Mouse (Mus musculus): Measurements from ENCODE around the gene Noa1. TPM values are rescaled to one million over a fixed set of nuclear protein-coding genes. Genes with fewer than 3 reads are reported as not detected.

Gene Noa1
- total and polyA plus RNA-seq, 2 experiments from 2014 or later, result 11.2 to 15.6 TPM

DNA sequence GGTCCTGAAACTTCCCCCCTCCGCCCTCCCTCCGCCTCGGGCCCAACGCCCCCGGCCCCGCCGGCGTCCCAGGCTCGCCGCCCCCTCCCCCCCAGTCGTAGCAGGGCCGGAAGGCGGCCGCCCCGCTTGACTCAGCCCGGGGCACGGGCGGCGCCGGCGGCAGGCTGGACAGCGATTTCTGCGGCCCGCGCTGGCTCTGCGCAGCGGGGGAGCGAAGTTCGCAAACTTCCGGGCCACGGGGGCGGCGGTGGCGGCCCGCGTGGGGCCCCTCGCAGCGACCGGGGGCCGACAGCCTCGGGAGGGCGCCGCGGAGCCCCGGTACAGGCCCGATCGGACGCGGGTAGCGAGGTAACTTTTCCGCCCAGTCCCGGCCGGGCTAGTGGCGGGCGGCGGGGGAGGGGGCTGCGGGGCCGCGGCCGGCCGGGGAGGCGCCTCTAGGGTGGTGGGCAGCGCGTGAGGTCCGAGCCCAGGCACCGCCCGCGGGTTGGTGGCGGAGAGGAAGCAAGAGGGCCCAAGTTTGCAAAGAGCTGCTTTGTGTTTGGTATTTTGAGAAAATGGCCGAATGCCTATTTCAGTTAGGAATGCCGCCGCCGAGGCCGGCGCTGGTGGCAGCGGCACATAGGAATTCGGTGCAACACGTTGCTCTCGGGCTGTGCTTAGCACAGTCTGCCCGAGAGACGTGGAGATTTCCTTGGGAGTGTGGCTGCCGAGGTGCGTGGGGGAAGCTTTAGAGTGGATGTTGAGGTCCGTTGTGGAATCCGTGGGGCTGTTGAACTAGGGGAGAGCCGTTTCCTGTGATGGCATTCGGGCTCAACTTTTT lies 43.6 kb downstream of the Noa1 start:
- WGBS, result 1% methylated on average over 62 of the region's 87 CpGs
- H3K4me2 ChIP-seq (ENCODE audit: low read depth, low read length), result peak overlapping the region; percentile 81
- H3K36me3 ChIP-seq (replicated peaks; ENCODE audit: control insufficient read depth, insufficient read depth, low read length), result peaks cover 16% of the 10 kb centered on the region
- peak; percentile 53 for DNase-seq (ENCODE audit: low spot score)
- ATAC-seq (ENCODE audit: insufficient read depth, low read depth), result peak; percentile 70
- no peaks in the 10 kb centered on the region for H3K27me3 ChIP-seq (ENCODE audit: control insufficient read depth, insufficient read depth, low read length)
- no peaks in the 10 kb centered on the region for H3K9me3 ChIP-seq (replicated peaks; ENCODE audit: control insufficient read depth, low read length)
- H3K27ac ChIP-seq (ENCODE audit: low read depth), result peak overlapping the region; percentile 97
- H3K4me1 ChIP-seq (ENCODE audit: control insufficient read depth, insufficient read depth), result peaks cover 16% of the 10 kb centered on the region
- H3K9ac ChIP-seq (replicated peaks; ENCODE audit: low read depth, low read length), result peak overlapping the region; percentile 95
- TF ChIP-seq CTCF (IDR thresholded peaks at IDR 0.05; ENCODE audit: low read depth) (no peak), EP300 (IDR thresholded peaks at IDR 0.05; ENCODE audit: low read depth) (no peak)
- H3K4me3 ChIP-seq (ENCODE audit: low read depth, low read length), result peak overlapping the region; percentile 97

DNA sequence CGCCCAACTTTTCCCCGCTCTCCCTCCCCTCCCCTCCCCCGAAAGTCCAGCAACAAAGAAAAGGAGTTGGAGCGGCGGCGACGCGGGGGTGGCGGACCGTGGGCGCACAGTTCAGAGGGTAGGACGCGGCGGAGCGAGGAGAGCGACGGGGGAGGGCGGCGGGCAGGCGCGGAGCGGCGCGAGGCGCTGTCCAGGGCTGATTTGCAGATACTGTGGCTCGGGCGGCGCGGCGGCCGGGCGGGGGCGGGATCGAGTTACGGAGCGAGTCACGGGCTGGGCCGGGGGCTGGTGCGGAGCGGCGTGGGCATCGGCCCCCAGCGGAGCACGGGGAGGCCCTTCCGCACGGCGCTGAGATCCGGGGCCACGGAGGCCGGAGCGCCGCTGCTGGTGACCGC lies 44.2 kb downstream of the Noa1 start:
- Histone ChIP-seq H3K27me3 (ENCODE audit: control insufficient read depth, insufficient read depth, low read length) (no peaks in the 10 kb centered on the region), H3K4me1 (ENCODE audit: control insufficient read depth, insufficient read depth) (peaks cover 16% of the 10 kb centered on the region), H3K36me3 (replicated peaks; ENCODE audit: control insufficient read depth, insufficient read depth, low read length) (peaks cover 16% of the 10 kb centered on the region), H3K9me3 (replicated peaks; ENCODE audit: control insufficient read depth, low read length) (no peaks in the 10 kb centered on the region), H3K4me3 (ENCODE audit: low read depth, low read length) (peak overlapping the region; percentile 97), H3K27ac (ENCODE audit: low read depth) (peak overlapping the region; percentile 97), H3K4me2 (ENCODE audit: low read depth, low read length) (peak overlapping the region; percentile 81), H3K9ac (replicated peaks; ENCODE audit: low read depth, low read length) (peak overlapping the region; percentile 95)
- under 1% methylated on average over 29 of the region's 53 CpGs for WGBS
- ATAC-seq (ENCODE audit: insufficient read depth, low read depth), result peak; percentile 81
- DNase-seq (ENCODE audit: low spot score), result peak; percentile 64
- TF ChIP-seq CTCF (IDR thresholded peaks at IDR 0.05; ENCODE audit: low read depth) (no peak), EP300 (IDR thresholded peaks at IDR 0.05; ENCODE audit: low read depth) (no peak)

DNA sequence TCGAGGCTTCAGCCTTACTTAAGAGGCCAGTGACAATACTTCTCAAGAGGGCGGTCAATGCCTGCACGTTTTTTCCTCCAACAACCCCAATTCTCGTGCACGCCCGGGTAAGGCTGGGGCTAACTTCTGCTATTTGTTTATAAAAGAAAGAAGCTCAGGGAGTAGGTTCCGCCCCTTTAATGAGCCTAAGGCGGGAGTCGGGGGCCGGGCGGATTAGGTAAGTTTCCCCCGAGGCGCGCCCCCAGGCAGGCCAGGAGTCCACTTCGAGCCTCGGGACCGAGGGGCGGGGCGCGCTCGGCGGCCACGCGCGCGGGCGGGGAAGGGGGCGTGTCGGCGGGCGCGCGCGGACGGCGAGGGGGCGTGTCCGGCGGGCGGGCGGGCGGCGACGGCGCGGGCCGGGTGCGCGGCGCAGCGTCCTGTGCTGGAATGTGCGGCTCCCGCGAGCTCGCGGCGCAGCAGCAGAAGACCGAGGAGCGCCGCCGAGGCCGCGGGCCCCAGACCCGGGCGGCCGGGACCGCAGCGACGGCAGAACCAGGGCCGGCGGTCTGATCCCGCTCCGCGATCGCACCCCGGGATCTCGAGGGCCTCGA lies 44.7 kb downstream of the Noa1 start, which contains the start of gene Rest:
Gene Rest (plus strand): TSS at position 411 of the 590 bp plus-strand sequence.
- no peaks in the 10 kb centered on the region for H3K9me3 ChIP-seq (replicated peaks; ENCODE audit: control insufficient read depth, low read length)
- peaks cover 11% of the 10 kb centered on the region for H3K36me3 ChIP-seq (replicated peaks; ENCODE audit: control insufficient read depth, insufficient read depth, low read length)
- no peaks in the 10 kb centered on the region for H3K27me3 ChIP-seq (ENCODE audit: control insufficient read depth, insufficient read depth, low read length)
- ATAC-seq (ENCODE audit: insufficient read depth, low read depth) (peak; percentile 80), DNase-seq (ENCODE audit: low spot score) (peak; percentile 50)
- peak within 1 kb of the TSS; percentile 97 for H3K4me3 ChIP-seq (ENCODE audit: low read depth, low read length)
- peak within 1 kb of the TSS; percentile 95 for H3K9ac ChIP-seq (replicated peaks; ENCODE audit: low read depth, low read length)
- H3K4me1 ChIP-seq (ENCODE audit: control insufficient read depth, insufficient read depth), result peaks cover 16% of the 10 kb centered on the region
- WGBS, result under 1% methylated on average over 77 of the region's 78 CpGs
- H3K4me2 ChIP-seq (ENCODE audit: low read depth, low read length), result peak within 1 kb of the TSS; percentile 81
- TF ChIP-seq EP300 (IDR thresholded peaks at IDR 0.05; ENCODE audit: low read depth), result no peak
- no peak for TF ChIP-seq CTCF (IDR thresholded peaks at IDR 0.05; ENCODE audit: low read depth)
- H3K27ac ChIP-seq (ENCODE audit: low read depth), result peak within 1 kb of the TSS; percentile 97

DNA sequence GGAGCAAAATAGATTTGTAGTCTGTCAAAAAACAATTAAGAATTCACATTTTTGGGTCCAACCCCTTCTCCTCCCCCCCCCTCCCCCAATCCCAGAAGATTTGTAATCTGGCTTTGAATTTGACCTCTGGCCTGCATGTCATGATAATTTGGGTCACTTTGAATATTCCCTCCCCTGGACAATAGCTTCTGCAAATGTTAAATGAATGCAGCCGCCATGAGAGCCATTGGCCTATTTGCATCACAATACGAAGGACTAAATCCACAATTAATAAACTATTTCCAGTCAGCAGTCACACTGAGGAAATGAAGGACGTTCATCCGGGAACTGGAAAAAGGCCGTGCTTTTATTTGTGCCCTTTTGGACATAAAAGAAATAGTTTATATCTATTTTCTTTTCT lies 47.8 kb downstream of the Noa1 start:
- no peaks in the 10 kb centered on the region for H3K36me3 ChIP-seq (replicated peaks; ENCODE audit: control insufficient read depth, insufficient read depth, low read length)
- H3K4me2 ChIP-seq (ENCODE audit: low read depth, low read length), result no peak overlapping the region
- TF ChIP-seq CTCF (IDR thresholded peaks at IDR 0.05; ENCODE audit: low read depth) (no peak), EP300 (IDR thresholded peaks at IDR 0.05; ENCODE audit: low read depth) (no peak)
- WGBS, result 91% methylated on average over 5 of the region's 5 CpGs
- no peaks in the 10 kb centered on the region for H3K9me3 ChIP-seq (replicated peaks; ENCODE audit: control insufficient read depth, low read length)
- H3K4me3 ChIP-seq (ENCODE audit: low read depth, low read length), result no peak overlapping the region
- ATAC-seq (ENCODE audit: insufficient read depth, low read depth) (no peak), DNase-seq (ENCODE audit: low spot score) (no peak)
- H3K4me1 ChIP-seq (ENCODE audit: control insufficient read depth, insufficient read depth), result no peaks in the 10 kb centered on the region
- H3K9ac ChIP-seq (replicated peaks; ENCODE audit: low read depth, low read length), result no peak overlapping the region
- H3K27ac ChIP-seq (ENCODE audit: low read depth), result no peak overlapping the region
- no peaks in the 10 kb centered on the region for H3K27me3 ChIP-seq (ENCODE audit: control insufficient read depth, insufficient read depth, low read length)

GRCm38 (mm10) chr5:77261137-77261536 lies 48.7 kb downstream of the Noa1 start:
- Histone ChIP-seq H3K4me3 (ENCODE audit: low read depth, low read length) (no peak overlapping the region), H3K27me3 (ENCODE audit: control insufficient read depth, insufficient read depth, low read length) (no peaks in the 10 kb centered on the region), H3K36me3 (replicated peaks; ENCODE audit: control insufficient read depth, insufficient read depth, low read length) (no peaks in the 10 kb centered on the region), H3K9me3 (replicated peaks; ENCODE audit: control insufficient read depth, low read length) (no peaks in the 10 kb centered on the region), H3K27ac (ENCODE audit: low read depth) (no peak overlapping the region), H3K4me1 (ENCODE audit: control insufficient read depth, insufficient read depth) (no peaks in the 10 kb centered on the region), H3K9ac (replicated peaks; ENCODE audit: low read depth, low read length) (no peak overlapping the region), H3K4me2 (ENCODE audit: low read depth, low read length) (no peak overlapping the region)
- ATAC-seq (ENCODE audit: insufficient read depth, low read depth) (no peak), DNase-seq (ENCODE audit: low spot score) (no peak)
- 68% methylated on average over 4 of the region's 4 CpGs for WGBS
- TF ChIP-seq EP300 (IDR thresholded peaks at IDR 0.05; ENCODE audit: low read depth) (no peak), CTCF (IDR thresholded peaks at IDR 0.05; ENCODE audit: low read depth) (no peak)
